Mouse (Mus musculus) monocyte, adult 2 months (primary cell): ENCODE measurements around the gene Skp1a.

Experiments used
- DNase-seq, 2 experiments: peaks; one replicate each; pipeline ENCODE4 v3.0.0; 2022; ENCODE audit warnings: low spot score in 2 of 2, low read depth in 1 of 2

The Skp1a gene

DNA sequence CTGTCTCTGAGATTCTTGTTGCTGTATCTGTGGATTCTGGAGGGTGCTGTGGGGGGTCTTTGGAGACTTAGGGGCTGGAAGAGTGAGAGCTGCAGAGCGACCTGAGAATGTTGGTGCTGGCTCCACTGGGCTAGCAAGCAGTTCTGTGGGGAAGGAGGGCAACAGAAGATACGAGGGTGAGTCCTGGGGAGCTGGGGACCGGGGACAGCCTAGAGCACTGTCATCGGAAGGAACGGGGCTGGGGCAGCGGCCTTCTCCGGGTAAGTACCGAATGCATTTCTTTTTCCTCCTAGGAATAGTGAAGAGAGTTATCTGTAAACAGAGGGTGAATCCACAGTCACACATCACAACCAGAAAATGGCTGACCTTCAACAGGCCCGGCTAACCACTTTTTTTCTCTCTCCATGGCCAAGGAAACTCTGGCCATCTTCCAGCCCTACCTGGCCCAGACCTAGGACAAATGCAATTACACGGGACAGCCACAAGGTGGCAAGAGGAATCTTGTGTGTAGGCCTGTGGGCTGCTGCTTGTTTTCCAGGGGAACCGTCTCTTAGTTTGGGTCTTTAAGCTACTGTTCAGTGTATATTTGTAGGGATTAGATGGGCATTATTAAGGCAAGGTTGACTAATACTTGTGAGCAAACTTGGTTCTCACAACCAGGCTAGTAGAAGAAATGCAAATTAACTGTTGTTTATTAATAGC lies 22.0 kb downstream of the Skp1a start:
- no peak for DNase-seq

DNA sequence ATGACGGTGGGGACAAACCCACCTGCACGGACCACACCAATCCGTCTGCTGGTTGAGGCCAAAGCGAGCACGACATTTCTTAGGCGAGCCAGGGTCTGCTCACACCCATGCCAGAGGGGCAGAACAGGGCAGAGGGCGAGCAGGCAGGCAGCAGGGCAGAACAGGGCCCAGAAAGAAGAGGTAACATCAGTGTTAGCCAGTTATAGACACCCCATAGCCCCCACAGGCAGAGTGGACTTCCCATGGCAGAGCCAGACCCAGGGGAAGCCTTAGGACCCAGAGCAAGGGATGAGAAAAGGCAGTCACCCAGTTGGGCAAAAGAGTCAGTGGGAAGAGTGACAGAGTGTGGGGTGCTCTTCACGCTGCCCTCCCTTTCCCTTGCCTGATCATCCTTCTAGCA lies 23.3 kb downstream of the Skp1a start:
- DNase-seq, result no peak

DNA sequence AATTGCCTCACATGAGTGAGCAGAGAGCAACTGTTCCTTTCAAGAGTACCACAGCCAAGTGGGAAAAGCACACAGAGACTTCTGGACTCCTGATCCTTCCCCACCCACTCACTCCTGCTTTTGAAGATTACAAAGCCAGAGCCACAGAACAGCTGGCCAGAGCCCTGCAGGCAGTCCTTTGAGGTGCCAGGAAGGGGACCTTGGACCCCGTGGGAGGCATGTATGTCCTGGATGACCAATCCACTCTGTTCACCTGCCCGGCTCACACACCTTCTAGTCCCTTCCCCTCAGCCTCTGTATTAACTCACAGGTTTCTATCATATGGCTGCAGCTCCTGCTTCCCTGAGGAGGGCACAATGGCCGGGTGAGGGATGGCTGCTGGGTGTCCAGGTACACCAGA lies 25.6 kb downstream of the Skp1a start:
- DNase-seq, result no peak

DNA sequence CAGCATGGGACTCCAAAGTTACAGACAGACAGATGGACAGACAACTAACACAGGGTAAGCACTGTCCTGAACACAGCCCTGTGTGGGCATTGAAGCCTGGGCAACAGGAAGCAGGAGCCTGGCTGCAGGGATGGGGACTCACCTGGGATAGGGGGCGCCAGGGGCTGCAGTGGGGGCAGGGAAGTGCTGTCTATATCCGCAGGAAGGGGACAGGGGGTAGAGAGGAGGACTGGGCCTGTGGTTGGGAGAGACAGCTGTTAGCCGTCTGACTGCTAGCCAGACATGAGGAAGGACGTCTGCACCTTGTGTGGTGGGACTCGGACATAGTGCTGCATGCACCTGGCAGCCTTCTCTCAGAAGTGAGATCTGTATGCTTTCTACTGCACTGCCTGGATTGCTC lies 26.9 kb downstream of the Skp1a start:
- DNase-seq, result no peak

DNA sequence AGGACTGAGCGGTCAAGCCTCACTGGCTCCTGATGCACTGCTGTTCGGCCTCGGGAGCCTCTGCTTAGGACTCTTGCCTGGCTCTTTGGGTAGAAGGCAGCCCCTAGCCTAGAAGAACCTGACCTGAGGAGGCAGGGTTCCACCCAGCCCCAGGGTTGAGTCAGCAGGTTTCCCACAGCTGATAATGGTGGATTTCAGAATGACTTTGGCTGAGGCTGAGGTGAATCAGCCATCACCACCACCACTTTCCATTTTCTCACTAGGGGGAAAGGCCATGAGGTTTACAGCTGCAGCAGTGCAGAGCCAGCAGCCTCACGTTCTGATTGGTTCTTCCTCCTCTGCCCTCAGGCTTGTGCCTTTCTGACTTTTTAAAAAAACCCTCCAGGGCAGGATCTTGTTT lies 29.1 kb downstream of the Skp1a start:
- DNase-seq, result no peak

DNA sequence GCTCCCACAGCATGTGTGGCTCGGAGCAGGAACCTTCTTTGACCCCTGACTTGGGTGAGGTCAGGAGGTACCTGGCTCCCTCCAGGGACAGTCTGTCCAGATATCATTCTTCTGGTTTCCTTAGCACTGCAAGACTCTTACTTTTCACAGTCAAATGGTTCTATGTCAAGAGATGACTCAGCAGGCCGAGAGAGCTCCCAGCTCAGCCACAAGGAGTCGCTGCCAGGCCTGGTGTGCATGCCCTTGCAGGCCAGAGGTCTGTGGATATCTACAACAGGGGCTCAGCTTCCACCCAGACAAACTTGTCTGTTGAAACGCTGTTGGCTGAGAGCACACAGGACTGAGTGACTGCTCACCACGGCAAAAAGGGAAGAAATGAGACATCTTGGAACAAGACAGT lies 30.1 kb downstream of the Skp1a start:
- DNase-seq, result no peak

DNA sequence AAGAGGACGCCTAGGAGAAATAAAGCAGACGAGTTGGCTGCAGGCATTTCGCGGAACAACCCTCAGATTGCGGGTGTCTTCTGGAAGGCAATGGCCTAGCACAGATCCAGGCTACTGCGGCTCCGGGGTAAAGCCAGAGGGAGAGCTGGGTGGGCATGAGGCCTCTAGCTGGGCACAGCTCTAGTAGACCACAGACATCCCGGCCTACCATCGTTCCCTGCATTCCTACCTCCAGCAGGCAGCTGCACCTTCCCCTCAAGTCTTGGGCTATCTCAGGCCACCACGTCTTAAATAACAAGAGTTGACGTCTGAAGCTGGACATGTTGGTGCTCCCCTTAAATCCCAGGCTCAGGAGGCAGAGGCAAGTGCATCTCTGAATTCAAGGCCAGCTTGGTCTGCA lies 30.5 kb downstream of the Skp1a start:
- no peak for DNase-seq

DNA sequence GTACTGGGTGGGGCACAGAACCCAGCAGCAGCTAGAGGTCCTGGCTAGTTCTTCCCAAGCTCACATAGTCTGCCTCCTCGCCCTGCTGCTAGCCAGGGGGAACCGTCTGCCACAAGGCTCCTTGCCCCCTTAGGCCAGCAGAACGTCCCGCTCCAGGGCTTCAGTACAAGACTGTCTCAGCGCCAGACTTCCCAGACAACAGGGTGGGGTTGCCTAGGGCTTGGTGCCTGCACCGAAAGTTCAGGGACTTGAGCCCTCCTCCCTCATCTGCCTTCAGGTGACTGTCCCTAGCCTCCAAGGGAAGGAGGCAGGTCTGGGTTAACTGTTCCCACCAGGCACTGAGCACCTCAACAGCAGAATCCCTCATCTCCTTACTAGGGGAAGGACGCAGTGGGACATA lies 33.1 kb downstream of the Skp1a start:
- no peak for DNase-seq

DNA sequence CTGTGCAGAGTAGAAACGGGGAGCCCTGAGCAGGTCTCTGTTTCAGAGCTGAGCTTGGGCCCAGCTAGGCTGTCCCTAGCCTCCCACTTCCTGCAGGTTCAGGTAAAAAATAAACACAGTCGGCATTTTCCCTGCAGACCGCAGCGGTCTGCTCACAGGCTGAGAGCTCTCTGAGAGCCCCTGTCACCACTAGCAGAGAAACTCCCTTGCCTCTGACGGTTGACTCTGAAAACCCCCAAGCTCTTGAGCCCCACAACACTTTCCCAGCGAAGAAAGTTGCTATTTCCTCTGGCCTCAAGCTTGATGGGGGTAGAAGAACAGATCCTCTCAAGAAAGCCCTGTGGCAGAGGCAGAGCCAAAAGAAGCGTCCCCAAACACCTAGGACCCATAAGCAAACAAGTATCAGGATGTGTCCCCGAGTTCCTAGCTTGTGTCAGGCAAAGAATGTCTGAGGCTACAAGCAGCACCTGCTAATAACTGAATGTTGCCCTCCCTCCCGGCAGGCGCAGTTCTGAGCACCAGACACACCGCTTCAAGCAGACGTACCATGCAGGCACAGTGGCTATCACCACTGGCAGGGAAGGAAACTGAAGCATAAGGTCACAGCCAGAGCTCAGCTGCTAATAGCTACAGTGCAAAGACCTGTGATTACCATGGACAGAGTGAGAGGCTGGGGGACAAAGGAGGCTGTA lies 34.0 kb downstream of the Skp1a start:
- DNase-seq, result no peak

DNA sequence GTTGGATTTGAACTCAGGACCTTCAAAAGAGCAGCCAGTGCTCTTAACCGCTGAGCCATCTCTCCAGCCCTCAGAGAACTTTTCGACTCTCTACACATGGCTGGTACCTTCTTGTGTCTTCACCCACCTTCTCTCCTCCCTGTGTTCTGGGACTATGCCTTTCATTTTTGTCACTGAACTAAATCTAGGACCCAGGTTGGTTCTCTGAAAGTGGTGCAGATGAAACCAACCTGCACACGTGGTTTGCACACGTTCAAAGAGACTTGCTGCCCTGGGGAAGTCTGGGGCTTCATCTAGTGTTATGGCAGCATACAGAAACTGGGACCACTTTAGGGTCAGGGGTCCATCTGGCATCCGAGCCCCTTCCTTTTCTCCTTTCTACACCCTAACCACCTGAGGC lies 35.5 kb downstream of the Skp1a start:
- DNase-seq, result no peak

DNA sequence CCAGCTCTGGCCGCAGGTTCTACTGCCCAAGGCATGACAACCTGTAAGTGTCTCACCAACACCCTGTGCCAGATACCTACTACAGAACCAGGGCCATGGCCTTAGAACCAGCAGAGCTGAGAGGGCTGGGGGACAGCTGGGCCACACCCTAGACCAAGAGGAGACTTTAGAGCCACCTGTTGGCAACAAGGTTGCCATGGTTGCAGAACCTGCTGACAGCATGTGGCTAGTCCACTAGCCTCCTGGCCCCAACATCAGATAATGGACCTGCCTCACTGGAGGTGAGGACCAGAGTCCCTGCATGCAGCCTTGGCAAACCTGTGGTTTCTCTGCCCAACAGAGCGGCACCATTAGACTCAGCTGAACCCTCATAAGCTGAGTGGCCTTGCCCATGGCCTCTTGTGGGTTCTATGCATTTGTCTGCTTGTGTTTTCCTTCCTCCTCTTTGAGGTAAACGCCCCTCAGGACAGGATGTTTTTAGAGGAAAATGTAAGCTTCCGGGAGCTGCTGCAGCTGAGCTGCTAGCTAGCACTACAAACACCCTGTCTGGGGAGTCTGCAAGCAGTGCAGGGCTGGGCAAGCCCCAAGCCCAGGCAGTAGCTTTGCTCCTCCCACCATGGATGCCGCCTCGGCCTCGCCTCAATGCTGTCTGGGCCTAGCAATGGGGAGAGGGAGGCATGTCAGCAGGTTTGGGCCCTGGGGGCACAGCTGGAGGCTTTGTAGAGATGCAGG lies 36.5 kb downstream of the Skp1a start:
- no peak for DNase-seq

DNA sequence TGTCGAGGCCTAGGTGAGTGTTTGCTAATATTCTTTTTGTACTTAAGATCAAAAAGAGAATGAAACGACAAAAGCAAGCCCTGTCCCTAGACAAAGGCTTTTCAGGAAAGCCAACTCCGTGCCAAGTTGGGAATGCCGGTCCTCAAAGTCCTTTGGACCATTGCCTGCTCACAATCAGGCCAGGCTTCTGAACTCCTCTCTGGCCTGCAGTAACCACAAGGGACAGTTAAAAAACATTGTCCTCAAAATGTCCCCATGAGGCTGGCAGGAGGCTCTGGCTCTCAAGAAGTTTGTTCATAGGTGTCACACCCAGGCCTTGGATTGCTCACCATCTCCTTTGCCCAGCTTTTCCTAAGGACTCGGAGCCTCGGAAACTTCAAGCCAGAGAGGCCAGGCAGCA lies 38.0 kb downstream of the Skp1a start:
- DNase-seq, result no peak

DNA sequence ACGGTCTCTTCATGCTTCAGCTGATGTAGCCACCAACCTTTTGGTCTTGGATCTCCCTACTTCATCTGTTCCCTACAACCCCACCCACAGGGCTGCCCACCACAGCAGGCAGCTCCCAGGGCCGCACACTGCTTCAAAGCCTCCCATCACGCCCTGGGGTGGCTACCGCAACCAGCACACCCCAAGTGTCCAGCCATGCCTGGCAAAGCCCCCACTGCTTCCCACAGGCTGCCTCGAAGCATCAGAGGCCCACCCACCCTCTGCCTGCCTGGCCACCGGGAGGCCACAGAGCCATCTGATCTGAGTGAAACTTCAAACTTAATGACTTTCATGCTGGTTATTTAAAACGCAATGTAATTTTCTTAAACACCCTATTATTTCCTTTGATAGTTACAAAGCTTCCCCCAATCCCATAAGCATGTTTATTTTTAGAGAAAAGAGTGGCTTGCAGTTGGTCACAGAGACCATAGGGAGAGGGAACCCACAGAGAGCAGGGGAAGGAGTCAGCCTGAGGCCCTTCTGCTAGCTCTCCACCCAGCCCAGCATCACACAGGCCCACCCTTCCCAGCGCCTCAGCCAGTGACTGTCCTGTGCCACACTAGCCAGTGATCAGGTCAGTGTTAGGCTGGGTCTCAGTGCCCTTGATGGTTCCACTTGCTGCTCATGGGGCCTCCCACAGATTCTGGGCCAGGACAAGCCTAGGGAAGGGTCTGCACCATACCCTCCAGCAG lies 40.1 kb downstream of the Skp1a start:
- DNase-seq, result no peak

DNA sequence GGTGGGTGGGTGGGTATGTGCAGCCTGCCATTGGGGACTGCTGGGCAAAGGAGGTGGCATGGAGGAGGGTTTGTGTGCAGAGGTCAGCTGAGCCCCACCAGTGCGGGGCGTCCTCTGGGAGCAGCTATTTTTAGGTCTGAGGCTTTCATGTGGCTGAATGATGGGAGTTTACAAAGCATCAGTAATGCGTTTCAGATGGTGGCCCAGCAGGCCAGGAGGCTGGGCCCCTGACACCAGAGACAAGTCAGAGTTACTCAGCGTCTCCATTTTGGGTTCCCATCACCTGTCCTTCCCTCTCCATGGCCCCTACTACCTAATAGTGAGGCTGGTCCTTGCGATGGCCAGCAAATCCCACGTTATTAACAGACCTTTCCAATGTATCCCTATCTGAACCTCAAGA lies 40.8 kb downstream of the Skp1a start:
- DNase-seq, result no peak

DNA sequence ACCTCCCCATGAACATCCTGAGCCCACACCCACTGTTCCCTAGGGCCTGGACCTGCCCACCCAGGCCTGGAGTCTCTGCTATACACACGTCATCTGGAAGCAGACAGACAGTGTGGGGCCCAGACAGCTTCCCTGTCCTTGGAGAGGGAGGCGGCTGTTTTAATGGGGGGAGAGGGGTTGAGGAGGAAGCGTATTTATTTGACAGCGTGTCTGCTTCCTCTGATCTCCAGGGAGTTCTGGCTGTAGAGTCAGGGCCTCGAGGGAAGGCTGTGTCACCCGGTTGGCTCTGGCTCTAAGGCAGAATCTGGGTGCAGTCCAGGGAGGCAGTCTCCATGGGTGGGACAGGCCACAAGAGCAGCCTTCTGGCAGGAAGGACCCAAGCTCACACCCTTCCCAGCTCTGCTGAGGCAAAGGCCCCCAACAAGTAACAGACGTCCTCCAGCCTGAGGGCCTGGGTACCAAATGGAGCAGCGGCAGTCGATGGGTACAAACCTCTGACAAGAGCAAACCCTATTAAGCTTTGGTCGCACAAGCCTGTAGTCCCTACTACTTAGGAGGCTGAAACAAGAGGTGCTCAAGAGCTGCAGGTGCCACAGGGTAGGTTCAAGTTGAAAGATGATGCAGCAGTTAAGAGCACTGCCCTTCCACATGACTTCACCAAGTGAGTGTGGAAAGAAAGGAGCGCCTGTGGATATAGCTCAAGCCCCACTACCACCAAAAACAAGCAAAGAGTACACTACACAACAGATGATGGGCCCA lies 41.6 kb downstream of the Skp1a start:
- no peak for DNase-seq

DNA sequence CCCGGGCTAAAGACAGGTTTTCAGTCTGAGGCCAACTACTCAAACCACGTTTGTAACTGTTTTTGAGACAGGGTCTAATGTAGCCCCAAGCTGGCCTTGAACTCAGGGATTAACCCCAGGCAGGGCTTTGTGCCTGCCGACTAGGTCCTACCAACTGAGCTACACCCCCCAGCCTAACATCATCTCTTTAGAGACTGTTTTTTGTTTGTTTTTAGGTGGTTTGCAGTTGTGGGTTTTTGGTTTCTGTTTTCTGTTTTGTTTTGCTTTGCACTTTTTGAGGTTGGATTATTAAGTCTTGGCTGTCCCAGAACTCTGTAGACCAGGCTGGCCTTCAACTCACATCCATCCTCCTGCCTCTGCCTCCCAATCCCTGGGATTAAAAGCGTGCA lies 42.1 kb downstream of the Skp1a start:
- DNase-seq, result no peak

DNA sequence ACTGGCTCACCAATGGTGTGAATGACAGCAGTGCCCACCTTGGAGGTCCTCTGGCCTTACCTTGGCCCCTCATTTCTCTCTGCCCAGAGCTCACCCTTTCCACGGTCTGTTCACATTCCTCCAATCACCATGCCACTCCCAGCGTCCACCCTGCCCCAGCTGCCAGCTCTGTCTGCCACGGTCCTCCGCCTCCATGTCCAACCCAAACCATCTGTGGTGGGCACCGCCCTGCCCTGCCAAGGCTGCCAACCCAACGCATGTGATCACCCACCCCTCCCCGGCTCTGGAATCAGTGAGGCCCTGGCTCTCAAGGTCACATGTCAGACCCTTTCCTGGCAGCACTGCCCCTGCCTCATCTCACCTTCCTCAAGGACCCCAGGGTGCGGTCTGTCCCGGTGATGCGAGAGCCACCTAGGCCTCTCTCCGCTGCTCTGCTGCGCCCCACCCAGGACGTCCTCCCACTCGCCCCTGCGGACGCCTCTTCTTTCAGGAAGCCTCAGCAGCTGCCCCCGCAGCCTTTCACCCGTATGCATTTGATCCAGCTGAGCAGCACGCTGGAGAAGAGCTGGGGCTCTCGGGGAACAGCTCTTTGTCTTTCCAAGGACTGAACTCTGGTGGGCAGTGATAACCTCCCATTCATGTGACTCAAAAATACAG lies 42.8 kb downstream of the Skp1a start:
- no peak for DNase-seq

DNA sequence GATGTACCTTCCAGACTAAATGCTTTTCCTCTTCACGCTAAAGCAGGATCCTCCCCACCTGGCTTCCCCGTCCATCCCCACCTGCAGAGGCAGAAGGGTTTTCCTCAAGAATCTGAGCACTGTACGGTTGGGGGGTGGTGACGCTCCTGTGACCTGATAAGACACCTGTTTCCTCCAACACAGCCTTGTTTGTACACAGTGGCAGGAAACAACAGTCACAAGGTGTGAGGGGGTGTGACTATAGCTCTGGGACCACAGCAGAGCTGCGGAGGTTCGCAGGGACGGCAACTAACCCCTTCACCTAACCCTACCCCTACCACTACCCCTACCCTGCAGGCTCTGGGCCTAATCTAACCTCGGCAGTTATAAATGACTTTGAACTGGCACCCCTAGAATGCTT lies 43.6 kb downstream of the Skp1a start:
- no peak for DNase-seq

DNA sequence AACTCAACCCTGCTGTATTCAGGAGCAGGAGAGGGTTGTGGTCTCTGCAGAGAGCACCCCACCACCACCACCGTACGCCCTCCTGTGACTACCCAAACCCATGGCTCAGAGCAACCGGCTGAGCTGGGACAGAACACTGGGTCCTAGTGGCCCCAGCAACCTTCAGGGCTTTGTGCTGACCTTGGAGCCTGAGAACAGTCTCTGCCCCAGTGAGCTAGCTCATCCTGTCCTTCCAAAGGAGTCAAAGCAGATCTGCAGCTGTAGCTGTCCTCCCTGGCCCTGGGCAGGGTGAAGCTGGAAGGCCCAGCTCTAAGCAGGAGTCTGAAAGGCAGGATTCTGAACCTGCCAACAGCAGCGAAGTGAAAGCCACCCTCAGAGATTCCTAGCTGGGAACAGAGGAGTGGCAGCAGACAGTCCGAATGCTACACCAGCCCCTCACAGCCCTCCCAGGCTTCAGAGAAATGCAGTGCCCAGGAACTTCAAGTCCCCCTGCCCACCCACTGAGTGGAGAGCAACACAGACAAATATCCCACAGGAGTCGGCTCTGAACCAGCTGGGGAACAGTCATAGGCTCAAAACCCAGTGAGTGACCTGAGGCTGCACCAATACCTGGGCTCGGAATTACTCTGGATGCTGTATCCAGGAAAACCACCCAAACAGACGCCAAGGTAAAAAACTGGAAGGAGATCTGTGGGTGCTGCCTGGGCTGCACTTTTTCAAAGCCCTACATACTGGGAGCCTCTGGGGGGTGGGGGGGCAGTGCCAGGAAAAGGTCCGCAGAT lies 44.2 kb downstream of the Skp1a start:
- DNase-seq, result no peak

DNA sequence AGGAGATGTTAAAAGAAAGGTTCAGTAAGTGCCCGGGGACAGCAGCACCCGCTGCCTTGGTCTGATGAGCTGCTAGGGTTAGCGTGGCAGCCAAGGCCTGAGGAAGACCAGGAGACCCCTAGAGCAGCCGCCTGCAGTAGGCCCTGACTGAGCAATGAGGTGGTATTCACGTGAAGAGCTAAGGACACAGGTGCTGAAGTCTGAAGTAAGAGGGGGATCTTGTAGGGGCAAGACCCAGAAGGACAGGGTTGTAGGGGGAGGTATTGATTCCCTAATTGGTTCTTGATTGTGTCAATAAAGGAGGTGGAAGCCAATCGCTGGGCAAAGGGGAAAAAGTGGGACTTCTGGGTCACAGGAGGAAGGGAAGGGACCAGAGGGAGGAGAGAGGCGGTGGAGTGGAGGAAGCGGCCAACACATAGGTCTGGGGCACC lies 45.2 kb downstream of the Skp1a start:
- DNase-seq, result no peak
